Mouse (Mus musculus) neutrophil, adult 5-6 weeks (primary cell): ENCODE data around the gene Psg22. TPM values are rescaled to one million over a fixed set of nuclear protein-coding genes. Genes with fewer than 3 reads are reported as not detected.
"Not testable (repeated sequence)": the region's sequence is repeated elsewhere in the genome, so short reads cannot be mapped to it uniquely, and the experiment has no call there.

ENCODE experiments used
- ATAC-seq: fragments of 151-379, 151-347 bp; 2 replicates; pipeline ENCODE4 v1.8.0; 2017; ENCODE audit warnings: mild to moderate bottlenecking, moderate TSS enrichment; ENCODE audit not compliant: insufficient number of reproducible peaks, poor library complexity, low FRiP score, severe bottlenecking; ENCODE audit errors: extremely low read depth
- total RNA-seq: library from RNA; stranded (forward); fragments of 200-1000 nt; gene quantifications from 2 replicates; pipeline ENCODE4 v1.2.3, GENCODE M21; 2017

Psg22 gene
- total RNA-seq, result not detected in 2 replicates

GRCm38 (mm10) chr7:18717790-18718189 is at the start of gene Psg22:
TSS of gene Psg22 (plus strand) at chr7:18718090.
- no peak for ATAC-seq

DNA sequence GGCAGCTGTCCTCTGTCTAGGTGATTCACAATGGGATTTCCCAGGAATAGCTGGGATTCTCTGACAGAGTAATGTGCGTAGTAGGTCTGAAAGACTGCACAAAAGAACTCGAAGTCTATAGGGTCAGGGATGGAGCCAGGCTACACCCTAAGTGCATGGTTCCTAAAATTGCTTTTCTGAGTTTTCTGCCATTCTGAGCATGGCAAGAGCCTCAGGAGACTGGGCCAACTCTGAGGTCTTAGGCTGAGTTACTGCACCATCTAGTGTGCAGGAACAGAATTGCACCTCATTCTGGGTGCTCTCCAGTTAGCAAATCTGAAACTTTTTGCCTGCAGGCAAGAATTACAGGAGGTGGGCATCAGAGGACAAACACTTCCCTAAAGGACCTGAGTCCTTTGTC is 38.1 kb upstream of the Psg22 start:
- ATAC-seq, result no peak

DNA sequence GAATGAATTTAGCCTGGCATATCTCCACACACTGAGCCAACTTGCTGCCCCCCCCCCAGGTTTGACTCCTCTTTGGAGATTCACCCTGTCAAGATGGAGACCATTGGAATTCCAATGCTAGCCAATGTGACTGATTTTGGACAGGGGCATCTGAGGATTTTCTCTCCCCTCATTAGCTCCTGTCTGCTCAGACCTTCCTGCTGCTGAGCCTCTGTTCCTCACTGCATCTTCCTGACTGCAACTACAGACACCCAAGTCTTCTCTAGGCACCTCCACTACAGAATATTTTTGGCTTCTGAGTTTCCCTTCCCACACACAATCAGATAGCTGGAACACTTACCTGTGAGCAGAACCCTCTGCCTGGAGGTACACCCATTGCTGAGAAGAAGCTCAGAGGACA is 32.3 kb upstream of the Psg22 start:
- no peak for ATAC-seq

DNA sequence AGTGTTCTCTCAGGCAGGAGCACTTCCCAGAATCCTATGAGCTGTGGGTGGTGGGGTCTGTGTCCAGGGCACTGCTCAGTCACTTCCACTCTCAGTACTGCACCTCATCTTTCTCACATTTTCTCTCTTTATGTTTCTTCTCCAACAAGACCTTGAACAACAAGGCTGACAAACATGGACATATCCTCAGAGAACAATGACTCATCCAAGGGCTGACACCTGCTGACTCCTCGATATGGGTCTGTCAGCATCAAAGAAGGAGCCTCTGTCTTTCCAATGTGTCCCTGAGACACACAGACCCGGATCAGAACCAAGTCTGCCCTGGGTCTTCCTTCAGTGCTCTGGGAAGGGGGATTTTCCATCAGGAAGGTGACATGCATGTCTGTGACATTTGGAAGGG is 31.8 kb upstream of the Psg22 start, which contains the start of gene Psg20:
Psg20 (minus strand) TSS at position 101 of the 400 bp plus-strand sequence.
- ATAC-seq, result no peak

- ATAC-seq, result not testable (repeated sequence)
These were observed 7.6 kb upstream of the Psg22 start for GRCm38 (mm10) chr7:18710331-18710730.

DNA sequence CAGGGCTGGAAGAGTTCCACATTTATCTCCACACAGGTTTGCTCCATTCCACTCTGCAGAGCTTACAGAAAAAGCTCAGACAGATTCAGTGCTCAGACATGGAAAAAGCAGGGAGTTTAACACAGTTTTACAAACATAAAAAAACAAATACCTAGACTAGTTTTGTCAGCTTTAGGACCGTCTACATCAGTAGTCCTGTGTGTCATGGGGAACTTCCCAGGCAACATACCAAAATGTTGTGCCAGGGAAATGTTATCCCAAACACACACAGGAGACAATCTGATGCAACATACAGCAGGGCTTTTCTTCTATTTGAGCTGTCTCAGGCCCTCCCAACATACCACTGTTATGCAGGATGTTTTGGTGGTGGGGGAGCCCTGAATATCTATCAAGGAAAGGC is 7.0 kb upstream of the Psg22 start:
- no peak for ATAC-seq

- no peak for ATAC-seq
These were observed 2.3 kb upstream of the Psg22 start for GRCm38 (mm10) chr7:18715546-18715945.

DNA sequence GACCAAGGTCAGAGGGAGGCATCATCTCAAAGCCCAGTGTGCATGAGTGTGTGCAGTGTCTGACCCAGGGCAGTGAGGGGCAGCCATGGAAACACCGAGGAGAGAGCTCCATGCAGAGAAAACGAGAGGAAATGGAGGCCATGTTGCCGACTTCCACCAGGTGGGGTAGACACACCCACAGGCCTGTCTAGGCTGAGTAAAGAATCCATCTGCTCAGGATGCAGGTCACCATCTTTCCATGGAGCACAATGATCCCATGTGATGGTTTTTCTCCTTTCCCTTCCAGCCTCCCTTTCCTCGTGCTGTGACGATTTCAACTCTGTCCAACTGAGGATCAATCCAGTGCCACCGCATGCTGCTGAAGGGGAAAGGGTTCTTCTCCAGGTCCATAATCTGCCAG is 6.1 kb downstream of the Psg22 start:
- ATAC-seq, result no peak

DNA sequence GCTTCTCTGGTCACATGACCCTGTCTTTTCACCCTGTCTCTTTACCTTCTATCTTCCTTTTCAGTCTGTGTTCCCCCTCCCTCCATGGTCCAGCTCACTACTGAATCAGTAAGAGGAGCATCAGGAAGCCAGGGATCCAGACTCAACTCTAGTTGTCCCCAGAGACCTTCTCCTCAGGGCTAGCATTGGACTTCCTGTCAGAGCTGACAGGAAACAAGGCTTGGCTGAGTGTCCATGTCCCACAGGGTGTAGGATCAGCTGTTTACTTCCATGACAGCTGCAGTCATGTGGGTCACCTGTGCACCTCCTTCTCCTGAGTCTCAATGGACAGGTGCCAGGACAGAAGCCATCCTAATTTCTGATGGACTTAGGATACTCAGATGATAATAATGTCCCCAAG is 8.0 kb downstream of the Psg22 start:
- not testable (repeated sequence) for ATAC-seq

DNA sequence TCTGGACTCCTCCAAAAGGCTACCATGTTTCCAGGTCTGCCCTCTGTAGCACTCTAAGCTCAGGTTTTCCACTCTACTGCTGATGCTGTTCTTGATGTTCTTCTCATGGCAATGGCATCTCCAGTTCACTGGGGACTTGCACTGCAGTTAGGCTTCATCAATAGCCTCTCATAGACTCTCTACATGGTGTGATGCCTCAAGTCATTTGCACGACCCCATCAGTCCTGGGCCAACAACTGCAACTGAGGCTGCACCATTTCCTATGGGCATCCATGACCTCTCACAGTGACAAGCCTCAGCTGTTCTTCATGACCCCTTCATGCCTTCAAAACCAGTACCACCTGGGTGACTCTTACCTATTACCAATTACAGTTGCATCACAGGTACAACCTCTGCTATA is 10.5 kb downstream of the Psg22 start:
- no peak for ATAC-seq

GRCm38 (mm10) chr7:18733111-18733510 is 15.2 kb downstream of the Psg22 start:
- no peak for ATAC-seq

DNA sequence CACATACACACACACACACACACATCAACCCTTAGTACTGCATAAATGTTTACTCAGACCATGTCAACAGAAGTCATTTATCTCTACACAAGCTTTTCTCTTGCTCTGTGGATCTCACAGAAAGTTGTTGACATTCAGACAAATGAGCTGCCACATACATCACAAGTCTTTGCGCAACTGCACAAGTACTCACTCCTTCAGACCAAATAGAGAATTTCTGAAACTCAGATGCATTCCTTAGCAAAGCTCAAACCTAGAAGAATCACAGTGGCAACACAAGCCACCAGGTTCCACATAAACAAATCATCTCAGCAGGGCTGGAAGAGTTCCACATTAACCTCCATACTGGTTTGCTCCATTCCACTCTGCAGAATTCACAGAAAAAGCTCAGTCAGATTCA is 16.6 kb downstream of the Psg22 start:
- ATAC-seq, result no peak

- no peak for ATAC-seq
These were observed 28.4 kb downstream of the Psg22 start for GRCm38 (mm10) chr7:18746189-18746860.

- not testable (repeated sequence) for ATAC-seq
These were observed 29.5 kb downstream of the Psg22 start for GRCm38 (mm10) chr7:18747420-18747819.

- no peak for ATAC-seq
These were observed 31.4 kb downstream of the Psg22 start for GRCm38 (mm10) chr7:18748994-18749895.

GRCm38 (mm10) chr7:18749896-18750477 is 32.1 kb downstream of the Psg22 start:
- ATAC-seq, result not testable (repeated sequence)

DNA sequence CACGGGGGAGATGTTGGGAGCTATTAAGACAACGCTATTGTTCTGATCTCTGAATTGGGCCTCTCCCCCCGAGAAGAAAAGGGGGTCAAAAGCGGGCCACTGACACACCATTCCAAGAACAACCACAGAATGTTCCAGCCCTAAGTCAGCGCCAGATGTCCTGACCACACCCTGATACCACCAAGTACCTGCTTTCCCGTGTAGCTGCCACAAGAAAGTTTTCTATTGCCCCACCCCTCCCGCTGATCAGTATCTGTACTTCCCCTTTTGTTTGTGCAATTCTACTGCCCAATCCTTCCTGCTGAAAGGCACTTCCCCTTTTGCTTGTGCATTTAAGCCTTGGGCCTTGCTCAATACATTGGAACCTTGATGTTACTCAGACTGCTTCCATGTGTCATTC is 42.3 kb downstream of the Psg22 start:
- not testable (repeated sequence) for ATAC-seq

GRCm38 (mm10) chr7:18762885-18763284 is 45.0 kb downstream of the Psg22 start:
- ATAC-seq, result not testable (repeated sequence)
